Comparison of ENCODE assay signal across 13 mouse cellular contexts in the genomic region with DNA sequence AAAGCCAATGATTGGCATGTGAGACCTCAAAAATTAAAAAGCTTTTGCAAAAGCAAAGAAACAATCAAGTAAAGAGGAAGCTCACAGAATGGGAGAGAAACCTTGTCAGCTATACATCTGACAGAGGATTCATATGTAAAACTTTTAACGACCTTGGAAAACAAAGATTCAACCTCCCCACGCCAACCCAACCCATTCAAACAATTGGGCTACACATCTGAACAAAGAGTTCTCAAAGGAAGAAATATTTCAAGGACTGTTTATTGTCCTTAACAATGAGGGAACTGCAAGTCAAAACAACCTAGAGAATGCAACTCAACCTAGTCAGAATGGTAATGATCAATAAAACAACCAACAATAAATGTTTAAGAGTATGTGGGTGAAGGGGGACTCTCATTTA.
"Had no signal": no experiment of that assay in that cellular context is flagged by ENCODE, and none has a peak within 500 bp of the region (broad histone marks: within the 10 kb centered on the region; RNA-seq: fewer than 3 reads in every experiment).

No protein-coding gene starts in this region.

- H3K4me3 ChIP-seq: megakaryocyte, embryonic 14.5 days; midbrain, embryonic 13.5 days; midbrain, embryonic 15.5 days; neural tube, embryonic 12.5 days; stomach, embryonic 15.5 days had no signal

- DNase-seq: lung, adult 18-20 months; right cerebral cortex, postnatal 14 days; thymus, adult 2 months; thymus, postnatal 25 days; thymus, postnatal 4 days had no signal

- H3K4me1 ChIP-seq: midbrain, embryonic 13.5 days; midbrain, embryonic 15.5 days; neural tube, embryonic 12.5 days; stomach, embryonic 15.5 days had no signal

- H3K27ac ChIP-seq: liver, embryonic 14.5 days; macrophage; midbrain, embryonic 13.5 days; midbrain, embryonic 15.5 days; neural tube, embryonic 12.5 days; stomach, embryonic 15.5 days; stomach, postnatal 0 days had no signal
